Comparison of ENCODE assay signal across 8 mouse cellular contexts in the genomic region with DNA sequence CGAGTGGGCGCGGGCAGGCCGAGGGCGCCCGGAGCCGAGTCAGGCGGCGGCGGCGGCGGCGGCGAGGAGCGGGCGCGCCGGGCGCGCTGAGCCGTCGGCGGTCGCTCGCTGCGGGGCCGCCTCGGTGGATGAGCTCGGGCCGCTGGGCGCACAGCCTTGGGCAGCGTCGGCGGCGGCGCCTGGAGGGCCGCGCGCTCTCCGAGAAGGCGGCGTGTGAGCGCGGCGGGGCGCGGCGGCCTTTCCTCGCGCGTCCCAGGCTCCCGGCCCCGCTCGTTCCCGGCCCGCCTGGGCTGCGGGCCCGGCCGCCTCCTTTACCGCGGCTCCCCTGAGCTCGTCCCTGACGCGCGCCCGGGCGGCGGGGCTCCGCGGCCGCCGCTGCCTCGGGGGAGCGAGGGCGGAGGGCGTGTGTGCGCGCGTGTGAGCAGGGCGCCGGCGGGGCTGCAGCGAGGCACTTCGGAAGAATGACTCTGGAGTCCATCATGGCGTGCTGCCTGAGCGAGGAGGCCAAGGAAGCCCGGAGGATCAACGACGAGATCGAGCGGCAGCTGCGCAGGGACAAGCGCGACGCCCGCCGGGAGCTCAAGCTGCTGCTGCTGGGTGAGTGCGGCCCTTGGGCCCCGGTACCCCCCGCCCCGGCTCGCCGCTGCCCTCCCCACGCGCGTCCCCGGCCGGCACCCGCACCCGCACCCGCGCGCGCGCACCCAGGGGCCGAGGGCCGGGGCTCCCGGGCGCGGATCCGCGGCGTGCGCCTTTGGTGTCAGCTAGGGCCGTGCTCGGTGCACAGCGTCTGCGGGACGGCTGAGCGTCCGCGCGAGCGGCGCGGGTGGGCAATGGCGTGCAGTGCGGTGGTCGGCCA. TPM values are rescaled to one million over a fixed set of nuclear protein-coding genes. Genes with fewer than 3 reads are reported as not detected.
DNase-seq lines count a peak whose midpoint lies in the region; ATAC-seq lines count a peak whose summit lies in the region.

No protein-coding gene starts in this region.

- H3K4me1 ChIP-seq in intestine, embryonic 16.5 days (ENCODE audit: control insufficient read depth, insufficient read depth, low read length) = peaks cover 22% of the 10 kb centered on the region
- peaks cover 37% of the 10 kb centered on the region for H3K4me1 ChIP-seq in limb, embryonic 10.5 days
- H3K4me1 ChIP-seq in midbrain, embryonic 11.5 days (ENCODE audit: control insufficient read depth, insufficient read depth, low read length) = peaks cover 16% of the 10 kb centered on the region

- peak overlapping the region; percentile 71 for H3K4me2 ChIP-seq in intestine, embryonic 16.5 days (ENCODE audit: low read depth, low read length)
- H3K4me2 ChIP-seq in midbrain, embryonic 11.5 days = peak overlapping the region; percentile 70

- H3K27me3 ChIP-seq in intestine, embryonic 16.5 days (replicated peaks; ENCODE audit: control insufficient read depth, insufficient read depth, low read length) = no peaks in the 10 kb centered on the region
- no peaks in the 10 kb centered on the region for H3K27me3 ChIP-seq in limb, embryonic 10.5 days (ENCODE audit: low read depth, poor library complexity, severe bottlenecking)
- H3K27me3 ChIP-seq in midbrain, embryonic 11.5 days (ENCODE audit: control insufficient read depth, insufficient read depth, low read length) = no peaks in the 10 kb centered on the region

- no peaks in the 10 kb centered on the region for H3K9me3 ChIP-seq in intestine, embryonic 16.5 days (ENCODE audit: control insufficient read depth, low read length)
- no peaks in the 10 kb centered on the region for H3K9me3 ChIP-seq in limb, embryonic 10.5 days (replicated peaks)
- H3K9me3 ChIP-seq in midbrain, embryonic 11.5 days (ENCODE audit: control insufficient read depth, low read length) = no peaks in the 10 kb centered on the region

- no peaks in the 10 kb centered on the region for H3K36me3 ChIP-seq in intestine, embryonic 16.5 days (ENCODE audit: control insufficient read depth, insufficient read depth, low read length)
- no peaks in the 10 kb centered on the region for H3K36me3 ChIP-seq in limb, embryonic 10.5 days
- no peaks in the 10 kb centered on the region for H3K36me3 ChIP-seq in midbrain, embryonic 11.5 days (ENCODE audit: control insufficient read depth, insufficient read depth, low read length)

- under 1% methylated on average over 89 of the region's 139 CpGs for WGBS in intestine, embryonic 16.5 days
- WGBS in limb, embryonic 10.5 days = 3% methylated on average over 139 of the region's 139 CpGs
- under 1% methylated on average over 65 of the region's 139 CpGs for WGBS in midbrain, embryonic 11.5 days

- H3K4me3 ChIP-seq in intestine, embryonic 16.5 days (ENCODE audit: low read length) = peak overlapping the region; percentile 68
- peak overlapping the region; percentile 97 for H3K4me3 ChIP-seq in limb, embryonic 10.5 days
- H3K4me3 ChIP-seq in midbrain, embryonic 11.5 days (ENCODE audit: low read depth, low read length) = peak overlapping the region; percentile 94

- peak; percentile 79 to 91 for DNase-seq in adrenal gland, adult (ENCODE audit: inconsistent age in 2 of 2, low spot score in 1 of 2)
- DNase-seq in embryo, embryonic 10 days (ENCODE audit: low spot score) = peak; percentile 76
- DNase-seq in gastrocnemius, postnatal 25 days = peak; percentile 61
- peak; percentile 76 for DNase-seq in limb, embryonic 10.5 days (ENCODE audit: low spot score)
- peak; percentile 96 for DNase-seq in midbrain, embryonic 11.5 days (ENCODE audit: low spot score, missing footprints)
- peak; percentile 43 for DNase-seq in skeletal muscle tissue, adult 2 months (ENCODE audit: low read depth, low spot score)
- DNase-seq in c-Kit-positive CD71-positive TER-119-positive erythroid progenitor cells, embryonic 14.5 days (ENCODE audit: low spot score) = no peak

- peak; percentile 64 for ATAC-seq in intestine, embryonic 16.5 days
- ATAC-seq in midbrain, embryonic 11.5 days (ENCODE audit: low FRiP score) = peak; percentile 72

- peak overlapping the region; percentile 98 for H3K27ac ChIP-seq in intestine, embryonic 16.5 days (ENCODE audit: low read length)
- peak overlapping the region; percentile 99 for H3K27ac ChIP-seq in limb, embryonic 10.5 days
- H3K27ac ChIP-seq in midbrain, embryonic 11.5 days (ENCODE audit: low read depth, low read length) = peak overlapping the region; percentile 98

- H3K9ac ChIP-seq in intestine, embryonic 16.5 days (ENCODE audit: low read depth, low read length) = peak overlapping the region; percentile 89
- H3K9ac ChIP-seq in midbrain, embryonic 11.5 days (ENCODE audit: low read length) = peak overlapping the region; percentile 99

RNA-seq across cellular contexts. Expression of a gene that starts 0.5 kb away (rescaled TPM):
- total RNA-seq in gastrocnemius, postnatal 25 days (2021) = 10 to 100 TPM; 11.6 to 11.8 TPM
- 26.2 and 26.7 TPM in 2 replicates for polyA plus RNA-seq in intestine, embryonic 16.5 days (2015; fragmentation: Nextera tagmentation; extraction: Ambion mirVana)
- 16.8 and 19.6 TPM in 2 replicates for polyA plus RNA-seq in limb, embryonic 10.5 days (2016; fragmentation: Nextera tagmentation; extraction: Ambion mirVana)
- polyA plus RNA-seq in midbrain, embryonic 11.5 days (2014; fragmentation: Nextera tagmentation; extraction: Ambion mirVana) = 22.6 and 24.0 TPM in 2 replicates
